Mouse (Mus musculus) kidney, adult 10 weeks (tissue): ENCODE results near the gene Gdf10. TPM values are rescaled to one million over a fixed set of nuclear protein-coding genes. Genes with fewer than 3 reads are reported as not detected.

Source experiments
- polyA plus RNA-seq: library from polyadenylated mRNA; stranded (reverse); fragments of 350-450 nt; fragmentation: Illumina TruSeq; extraction: RNeasy Lipid Tissue Mini Kit (QIAGEN cat#74804); gene quantifications from one replicate; pipeline ENCODE4 v1.2.3, GENCODE M21; 2014; ENCODE audit warnings: low read depth, low replicate concordance

The Gdf10 gene
- 4.7 TPM for polyA plus RNA-seq

DNA sequence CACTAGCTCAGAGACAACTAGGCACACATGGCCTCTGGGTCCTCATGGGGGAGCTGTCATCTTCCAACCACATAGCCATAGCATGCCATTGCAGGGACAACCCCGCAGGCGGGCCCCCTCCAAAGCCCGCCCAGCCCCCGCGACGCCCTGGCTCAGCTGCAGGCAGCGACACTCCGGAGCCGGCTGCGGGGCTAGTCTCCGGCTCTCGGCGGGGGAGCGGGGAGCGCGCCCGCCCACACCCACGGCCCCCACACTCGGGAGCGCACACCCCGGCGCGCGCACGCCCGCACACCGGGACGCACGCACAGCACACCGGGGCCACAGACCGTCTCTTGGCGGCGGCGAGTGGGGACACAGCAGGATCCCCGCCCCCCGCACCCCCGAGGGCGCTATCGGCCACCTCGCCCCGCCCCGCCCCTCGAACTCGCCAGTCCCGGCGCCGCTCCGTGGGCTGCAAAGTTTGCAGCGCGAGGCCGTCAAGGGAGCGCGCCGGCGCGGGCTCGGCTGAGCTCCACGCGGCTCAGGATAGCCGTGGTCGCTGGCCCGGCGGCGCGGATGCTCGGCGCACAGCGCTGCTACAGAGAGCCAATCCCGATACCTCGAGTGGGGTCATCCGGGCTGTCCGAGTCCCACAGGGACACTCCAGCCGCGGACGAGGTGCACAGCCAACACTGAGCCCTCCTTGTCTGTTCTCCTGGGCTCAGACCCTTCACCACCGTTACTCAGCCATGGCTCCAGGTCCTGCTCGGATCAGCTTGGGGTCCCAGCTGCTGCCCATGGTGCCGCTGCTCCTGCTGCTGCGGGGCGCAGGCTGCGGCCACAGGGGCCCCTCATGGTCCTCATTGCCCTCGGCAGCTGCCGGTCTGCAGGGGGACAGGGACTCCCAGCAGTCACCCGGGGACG lies at the start of gene Gdf10:
TSS of gene Gdf10 (plus strand) at position 420 of the 903 bp plus-strand sequence.

GRCm38 (mm10) chr14:33940739-33941138 lies 17.4 kb downstream of the Gdf10 start, which contains the start of gene Gdf2:
Gene Gdf2, plus strand, starts transcription at chr14:33941039.

DNA sequence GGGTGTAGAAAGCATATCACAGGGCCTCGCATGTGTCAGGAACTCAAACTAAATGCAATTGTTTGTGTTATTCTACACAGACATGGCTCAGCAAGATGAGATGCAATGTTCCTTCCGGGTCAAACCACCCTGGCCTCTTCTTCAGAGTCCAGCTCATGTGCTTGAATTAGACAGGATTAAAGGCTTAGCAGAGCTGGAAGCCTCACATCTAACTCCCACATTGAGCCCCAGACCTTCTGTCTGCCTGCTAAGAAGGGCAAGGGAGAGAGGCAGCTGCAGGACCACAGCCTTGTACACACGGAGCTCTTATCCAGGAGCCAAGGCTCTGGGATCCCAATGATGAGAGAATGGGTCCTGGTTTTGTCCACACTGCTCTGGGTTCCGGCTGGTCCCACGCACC lies 30.4 kb downstream of the Gdf10 start, which contains the start of gene Rbp3:
TSS of gene Rbp3 (plus strand) at position 243 of the 400 bp plus-strand sequence.

GRCm38 (mm10) chr14:33978604-33979059 lies 55.2 kb downstream of the Gdf10 start, which contains the start of gene Zfp488:
Gene Zfp488, minus strand, starts transcription at chr14:33978764.

Other genes with a start within 250 kb of the Gdf10 start
- not detected for gene Gdf2, start 17.5 kb downstream of the Gdf10 start, polyA plus RNA-seq
- not detected for gene Rbp3, start 30.4 kb downstream of the Gdf10 start, polyA plus RNA-seq
- gene Zfp488, start 55.2 kb downstream of the Gdf10 start, polyA plus RNA-seq, result not detected
- not detected for gene Gm30083, start 91.6 kb downstream of the Gdf10 start, polyA plus RNA-seq
- not detected for gene Gm5460, start 93.2 kb downstream of the Gdf10 start, polyA plus RNA-seq
- gene Antxrl, start 129.1 kb downstream of the Gdf10 start, polyA plus RNA-seq, result not detected
- 0.61 TPM for gene Anxa8, start 162.4 kb downstream of the Gdf10 start, polyA plus RNA-seq
- gene A630023A22Rik, start 179.2 kb downstream of the Gdf10 start, polyA plus RNA-seq, result not detected
- not detected for gene Npy4r, start 228.9 kb downstream of the Gdf10 start, polyA plus RNA-seq